Mouse (Mus musculus) limb, embryonic 13.5 days (tissue): ENCODE measurements around the gene Klc3. TPM values are rescaled to one million over a fixed set of nuclear protein-coding genes. Genes with fewer than 3 reads are reported as not detected.

Experiments
- ATAC-seq: fragments of 200-750 bp; cut with Nextera tagmentation; 2 replicates; pipeline ENCODE4 v1.8.0; 2017; ENCODE audit warnings: low read depth, moderate number of reproducible peaks, moderate TSS enrichment; ENCODE audit not compliant: low FRiP score
- H3K27ac ChIP-seq: fragments of 300-500 bp; sonication (generic); 2 replicates; pipeline ENCODE4 v1.5.1; 2015; ENCODE audit warnings: inconsistent platforms, mild to moderate bottlenecking, moderate library complexity
- H3K27me3 ChIP-seq: fragments of 300-500 bp; sonication (generic); 2 replicates; pipeline ENCODE4 v1.6.1; 2015; ENCODE audit warnings: mild to moderate bottlenecking, inconsistent platforms
- H3K36me3 ChIP-seq: fragments of 300-500 bp; sonication (generic); 2 replicates; pipeline ENCODE4 v1.6.1; 2015; ENCODE audit warnings: inconsistent platforms, mild to moderate bottlenecking, moderate library complexity
- H3K4me1 ChIP-seq: fragments of 300-500 bp; sonication (generic); 2 replicates; pipeline ENCODE4 v1.6.1; 2015; ENCODE audit warnings: inconsistent platforms
- H3K4me2 ChIP-seq: fragments of 300-500 bp; sonication (generic); replicated peaks from 2 replicates; pipeline ENCODE4 v1.6.1; 2015; ENCODE audit warnings: inconsistent platforms, mild to moderate bottlenecking, moderate library complexity
- H3K4me3 ChIP-seq: fragments of 300-500 bp; sonication (generic); 2 replicates; pipeline ENCODE4 v1.5.1; 2015; ENCODE audit warnings: moderate library complexity, mild to moderate bottlenecking, inconsistent platforms
- H3K9ac ChIP-seq: fragments of 300-500 bp; sonication (generic); 2 replicates; pipeline ENCODE4 v1.6.1; 2015; ENCODE audit warnings: mild to moderate bottlenecking, inconsistent platforms
- H3K9me3 ChIP-seq: fragments of 300-500 bp; sonication (generic); 2 replicates; pipeline ENCODE4 v1.6.1; 2016; ENCODE audit warnings: inconsistent platforms
- WGBS: fragments of 180-500 bp; shearing (Covaris S2); methylation state at CpG from one replicate; pipeline ENCODE4 v1.1.7; 2015; 5-methylcytosine and 5-hydroxymethylcytosine counted together
- microRNA counts: library from miRNA; unstranded; fragments of <30 nt; microRNA quantifications from one replicate; lab custom pipeline; 2016
- microRNA-seq: library from miRNA; unstranded; fragments of <30 nt; microRNA quantifications from one replicate; pipeline ENCODE4, GENCODE M21; 2016
- polyA plus RNA-seq: library from polyadenylated mRNA; unstranded; fragments of >200 nt; fragmentation: Nextera tagmentation; extraction: Ambion mirVana; gene quantifications from 2 replicates; pipeline ENCODE4 v1.2.1, GENCODE M21; 2015

Gene Klc3
- polyA plus RNA-seq, 1 experiment from 2014 or later = 8.3 TPM

- Histone ChIP-seq H3K27ac (no peak overlapping the region), H3K9ac (peak overlapping the region; percentile 74), H3K4me1 (peaks cover 35% of the 10 kb centered on the region), H3K27me3 (peaks cover 8% of the 10 kb centered on the region), H3K9me3 (no peaks in the 10 kb centered on the region), H3K4me2 (peak overlapping the region; percentile 97), H3K4me3 (peak overlapping the region; percentile 71), H3K36me3 (peaks cover 50% of the 10 kb centered on the region)
- whole genome bisulfite sequencing = 90% methylated on average over 25 of the region's 25 CpGs
- no peak for ATAC-seq
Observed at GRCm38 (mm10) chr7:19357381-19358375, 46.2 kb downstream of the Klc3 start.

DNA sequence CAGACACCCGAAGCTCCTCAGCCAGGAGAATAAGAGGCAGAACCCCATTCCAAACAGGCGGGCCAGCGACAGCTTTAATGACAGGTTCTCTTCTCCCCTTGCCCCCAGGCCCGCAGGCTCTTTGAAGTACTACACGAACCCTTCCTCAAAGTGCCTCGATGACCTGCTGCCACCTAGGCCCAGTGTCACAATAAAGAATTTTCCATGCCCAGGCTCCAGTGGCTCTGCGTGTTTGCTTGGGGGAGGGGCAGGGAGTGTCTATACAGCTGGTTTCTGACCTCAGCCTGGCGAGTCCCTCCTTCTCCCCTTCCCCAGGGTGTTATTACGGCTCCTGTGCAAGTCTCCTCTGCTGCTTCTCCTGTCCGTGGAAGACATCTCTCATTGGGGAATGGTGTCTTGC lies 47.6 kb downstream of the Klc3 start:
- Histone ChIP-seq H3K4me3 (no peak overlapping the region), H3K4me1 (peaks cover 21% of the 10 kb centered on the region), H3K9ac (no peak overlapping the region), H3K27ac (no peak overlapping the region), H3K9me3 (no peaks in the 10 kb centered on the region), H3K27me3 (no peaks in the 10 kb centered on the region), H3K36me3 (peaks cover 64% of the 10 kb centered on the region), H3K4me2 (no peak overlapping the region)
- ATAC-seq = no peak
- 65% methylated on average over 10 of the region's 10 CpGs for WGBS

DNA sequence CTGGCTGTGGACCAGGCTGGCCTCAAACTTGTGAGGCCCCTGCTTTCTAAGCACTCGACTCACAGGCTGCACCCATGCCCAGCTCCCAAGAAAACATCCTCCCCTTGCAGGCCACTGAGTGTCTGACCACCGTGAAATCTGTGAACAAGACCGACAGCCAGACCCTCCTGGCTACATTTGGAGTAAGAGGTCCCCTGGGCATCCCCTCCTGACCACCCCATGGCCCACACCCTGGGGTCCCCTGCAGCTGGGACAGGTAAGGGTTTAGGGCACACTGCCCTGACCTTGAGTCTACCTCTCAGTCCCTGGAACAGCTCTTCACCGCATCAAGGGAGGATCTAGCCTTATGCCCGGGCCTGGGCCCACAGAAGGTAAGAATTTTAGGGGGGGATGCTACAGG lies 48.9 kb downstream of the Klc3 start:
- Histone ChIP-seq H3K4me2 (no peak overlapping the region), H3K4me3 (no peak overlapping the region), H3K36me3 (peaks cover 74% of the 10 kb centered on the region), H3K4me1 (peaks cover 11% of the 10 kb centered on the region), H3K9ac (no peak overlapping the region), H3K27ac (no peak overlapping the region), H3K27me3 (no peaks in the 10 kb centered on the region), H3K9me3 (no peaks in the 10 kb centered on the region)
- ATAC-seq = no peak
- WGBS = 88% methylated on average over 5 of the region's 5 CpGs

- peaks cover 75% of the 10 kb centered on the region for H3K36me3 ChIP-seq
- no peaks in the 10 kb centered on the region for H3K27me3 ChIP-seq
- H3K4me2 ChIP-seq = no peak overlapping the region
- H3K9me3 ChIP-seq = no peaks in the 10 kb centered on the region
- no peak overlapping the region for H3K4me3 ChIP-seq
- WGBS = 95% methylated on average over 8 of the region's 8 CpGs
- no peak overlapping the region for H3K27ac ChIP-seq
- no peak for ATAC-seq
- H3K9ac ChIP-seq = no peak overlapping the region
- peaks cover 10% of the 10 kb centered on the region for H3K4me1 ChIP-seq
Observed at GRCm38 (mm10) chr7:19350221-19350620, 53.7 kb downstream of the Klc3 start.

- H3K9me3 ChIP-seq = no peaks in the 10 kb centered on the region
- ATAC-seq = no peak
- H3K9ac ChIP-seq = no peak overlapping the region
- WGBS = 88% methylated on average over 13 of the region's 13 CpGs
- H3K4me3 ChIP-seq = no peak overlapping the region
- no peak overlapping the region for H3K27ac ChIP-seq
- H3K36me3 ChIP-seq = peaks cover 66% of the 10 kb centered on the region
- no peaks in the 10 kb centered on the region for H3K27me3 ChIP-seq
- H3K4me2 ChIP-seq = no peak overlapping the region
- H3K4me1 ChIP-seq = peaks cover 13% of the 10 kb centered on the region
Observed at GRCm38 (mm10) chr7:19349188-19349915, 54.6 kb downstream of the Klc3 start.

- peak overlapping the region; percentile 89 for H3K27ac ChIP-seq
- H3K36me3 ChIP-seq = peaks cover 26% of the 10 kb centered on the region
- peaks cover 20% of the 10 kb centered on the region for H3K27me3 ChIP-seq
- no peaks in the 10 kb centered on the region for H3K9me3 ChIP-seq
- H3K4me2 ChIP-seq = peak overlapping the region; percentile 89
- peak overlapping the region; percentile 77 for H3K9ac ChIP-seq
- ATAC-seq = peak; percentile 95
- peak overlapping the region; percentile 64 for H3K4me3 ChIP-seq
- WGBS = under 1% methylated on average over 31 of the region's 31 CpGs
- peaks cover 39% of the 10 kb centered on the region for H3K4me1 ChIP-seq
Observed at GRCm38 (mm10) chr7:19344938-19345471, 58.9 kb downstream of the Klc3 start.

MicroRNAs encoded within 50 kb of the gene (microRNA counts, 519-probe panel; counts per million panel counts)
- microRNA mmu-miR-343 (lab: Ali Mortazavi, UCI) = not detected

Small RNA genes lying within 50 kb of the gene (microRNA-seq; reads per million reads assigned to microRNA genes)
- gene Mir343 = not detected

Other genes with a start within 250 kb of the Klc3 start
- 0.29 and 0.41 TPM in 2 replicates for gene Gipr, start 238.0 kb downstream of the Klc3 start, polyA plus RNA-seq
- 5.2 and 5.5 TPM in 2 replicates for gene Eml2, start 227.7 kb downstream of the Klc3 start, polyA plus RNA-seq
- gene Gpr4, start 191.6 kb downstream of the Klc3 start, polyA plus RNA-seq = 4.6 and 6.2 TPM in 2 replicates
- 35.2 and 35.7 TPM in 2 replicates for gene Opa3, start 175.8 kb downstream of the Klc3 start, polyA plus RNA-seq
- 68.9 and 69.0 TPM in 2 replicates for gene Vasp, start 132.3 kb downstream of the Klc3 start, polyA plus RNA-seq
- not detected in 2 replicates for gene Ppm1n, start 124.0 kb downstream of the Klc3 start, polyA plus RNA-seq
- 20.2 and 20.9 TPM in 2 replicates for gene Rtn2, start 121.5 kb downstream of the Klc3 start, polyA plus RNA-seq
- gene Fosb, start 94.1 kb downstream of the Klc3 start, polyA plus RNA-seq = 0.23 and 0.27 TPM in 2 replicates
- gene Ercc1, start 59.3 kb downstream of the Klc3 start, polyA plus RNA-seq = 89.1 and 96.4 TPM in 2 replicates
- 29.9 and 31.8 TPM in 2 replicates for gene Cd3eap, start 44.6 kb downstream of the Klc3 start, polyA plus RNA-seq
- gene Ppp1r13l, start 44.4 kb downstream of the Klc3 start, polyA plus RNA-seq = 9.0 and 9.6 TPM in 2 replicates
- 18.2 and 18.3 TPM in 2 replicates for gene Ercc2, start 22.1 kb downstream of the Klc3 start, polyA plus RNA-seq
- 3.2 and 4.7 TPM in 2 replicates for gene Ckm, start 672 bp upstream of the Klc3 start, polyA plus RNA-seq
- 9.8 and 10.3 TPM in 2 replicates for gene Mark4, start 54.7 kb upstream of the Klc3 start, polyA plus RNA-seq
- 1.1 and 1.3 TPM in 2 replicates for gene Exoc3l2, start 59.2 kb upstream of the Klc3 start, polyA plus RNA-seq
- gene Bloc1s3, start 104.3 kb upstream of the Klc3 start, polyA plus RNA-seq = 2.5 TPM in 2 replicates
- gene Trappc6a, start 104.3 kb upstream of the Klc3 start, polyA plus RNA-seq = 67.5 and 67.8 TPM in 2 replicates
- gene Nkpd1, start 113.7 kb upstream of the Klc3 start, polyA plus RNA-seq = 0.10 and 0.11 TPM in 2 replicates
- gene Ppp1r37, start 159.0 kb upstream of the Klc3 start, polyA plus RNA-seq = 22.4 and 26.2 TPM in 2 replicates
- gene Zfp296, start 173.2 kb upstream of the Klc3 start, polyA plus RNA-seq = 0.36 and 0.73 TPM in 2 replicates
- gene Gemin7, start 173.5 kb upstream of the Klc3 start, polyA plus RNA-seq = 167 and 179 TPM in 2 replicates
- 62.2 and 64.6 TPM in 2 replicates for gene Clasrp, start 200.4 kb upstream of the Klc3 start, polyA plus RNA-seq
- 9.1 and 9.6 TPM in 2 replicates for gene Relb, start 225.3 kb upstream of the Klc3 start, polyA plus RNA-seq